Mouse (Mus musculus) CD8-positive naive resting alpha-beta T cell, adult 2 months (primary cell): ENCODE measurements around the gene Eef1akmt2.

Experiments used
- DNase-seq, 2 experiments: peaks; one replicate each; pipeline ENCODE4 v3.0.0; 2022; ENCODE audit warnings: low read depth in 2 of 2, low spot score in 2 of 2

The Eef1akmt2 gene

DNA sequence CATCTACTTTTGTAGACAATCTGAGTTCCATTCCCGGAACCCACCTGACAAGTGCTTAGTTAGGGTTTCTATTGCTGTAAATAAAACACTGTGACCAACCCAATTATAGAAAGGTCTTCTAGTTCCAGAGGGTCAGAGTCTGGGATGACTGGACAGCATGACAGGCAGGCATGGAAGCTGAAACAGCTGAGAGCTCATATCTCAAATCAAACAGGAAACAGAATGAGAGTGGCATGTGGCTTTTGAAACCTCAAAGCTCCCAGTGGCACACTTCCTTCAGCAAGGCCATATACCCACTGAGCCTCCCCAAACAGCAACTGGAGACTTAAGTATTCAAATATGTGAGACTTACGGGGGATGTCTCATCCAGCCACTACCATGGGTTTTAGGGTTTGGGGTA, 20.6 kb upstream of the Eef1akmt2 start:
- no peak for DNase-seq

DNA sequence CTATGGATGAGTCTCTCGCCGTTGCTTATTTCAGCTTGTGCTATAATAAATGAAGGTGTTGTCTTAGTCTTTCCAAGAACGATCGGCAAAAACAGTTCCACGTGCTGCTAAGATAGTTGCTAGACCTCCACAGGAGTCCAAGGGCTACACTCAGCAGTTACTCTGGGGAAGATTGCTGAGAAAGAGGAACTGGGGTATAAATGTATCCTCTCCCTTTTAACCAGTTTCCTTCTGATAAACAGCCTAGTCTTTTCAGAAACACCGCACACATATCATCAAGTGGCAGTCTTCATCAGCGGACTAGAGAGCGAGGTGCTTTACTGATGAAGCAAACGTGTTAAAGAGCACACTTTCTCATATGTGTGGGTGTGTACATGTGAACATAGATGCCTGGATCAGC, 13.8 kb upstream of the Eef1akmt2 start:
- DNase-seq, result no peak

DNA sequence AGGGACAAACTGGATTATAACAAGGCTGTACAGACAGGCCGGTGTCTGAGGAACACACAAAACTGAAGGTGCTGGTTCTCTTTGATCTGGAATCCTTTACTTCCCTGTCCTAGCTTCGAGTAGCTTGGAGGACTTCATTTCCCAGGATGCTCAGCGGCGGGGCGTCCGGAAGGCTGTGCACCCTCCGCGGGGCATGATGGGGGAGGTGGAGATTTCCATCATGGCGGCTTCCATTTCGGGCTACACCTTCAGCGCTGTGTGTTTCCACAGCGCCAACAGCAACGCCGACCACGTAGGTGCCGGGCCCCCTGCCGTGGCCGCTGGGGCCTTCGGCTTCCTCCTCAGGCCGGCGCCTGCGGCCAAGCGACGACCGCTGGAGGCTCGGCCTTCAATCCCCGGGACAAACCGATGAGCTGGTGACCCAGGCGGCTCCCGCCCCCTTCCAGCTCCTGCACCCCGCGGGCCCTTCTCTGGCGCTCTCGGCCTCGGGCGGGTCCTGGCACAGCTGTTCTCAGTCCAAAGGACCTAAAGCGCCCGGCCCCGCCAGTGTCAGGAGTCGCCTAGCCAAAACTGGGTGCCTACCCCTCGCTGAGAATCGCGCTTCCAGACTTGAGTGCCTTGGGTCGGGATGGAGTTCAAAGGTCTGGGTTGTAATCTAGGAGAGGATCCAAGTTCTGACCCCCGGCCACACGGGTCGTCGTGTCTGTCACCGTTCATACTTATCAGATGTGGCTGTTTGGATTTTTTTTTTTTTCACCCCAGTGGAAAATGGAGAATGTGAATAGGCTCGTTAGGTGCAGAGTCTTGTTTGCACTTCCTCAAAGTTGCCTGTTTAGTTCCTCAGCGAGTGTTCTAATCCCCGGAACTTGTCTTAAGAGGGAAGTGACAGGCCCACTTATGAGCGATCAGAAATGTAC, 6.8 kb upstream of the Eef1akmt2 start, which contains the start of gene Abraxas2:
Gene Abraxas2 (plus strand): TSS at position 184 of the 917 bp plus-strand sequence.
- peak; percentile 80 to 85 for DNase-seq

- no peak for DNase-seq
Measured at GRCm38 (mm10) chr7:132858043-132858608, 5.7 kb upstream of the Eef1akmt2 start.

DNA sequence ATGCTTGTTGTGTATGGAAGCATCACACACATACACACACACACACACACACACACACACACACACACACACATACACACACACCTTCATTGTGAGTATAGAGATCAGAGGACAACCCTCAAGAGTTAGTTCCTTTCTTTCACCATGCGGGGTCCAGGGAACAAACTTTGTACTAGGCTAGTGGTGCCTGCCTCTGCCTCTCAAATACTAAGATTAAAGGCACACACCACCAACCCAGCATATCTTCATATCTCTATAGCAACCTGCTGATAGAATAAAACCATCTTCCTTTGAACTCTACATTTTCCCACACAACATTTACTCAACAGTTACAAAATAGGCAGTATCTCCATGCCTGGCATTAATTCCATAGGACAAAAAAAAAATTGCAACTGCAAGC, 3.6 kb upstream of the Eef1akmt2 start:
- no peak for DNase-seq

- DNase-seq, result no peak
Measured at GRCm38 (mm10) chr7:132853946-132854345, 1.5 kb upstream of the Eef1akmt2 start.

DNA sequence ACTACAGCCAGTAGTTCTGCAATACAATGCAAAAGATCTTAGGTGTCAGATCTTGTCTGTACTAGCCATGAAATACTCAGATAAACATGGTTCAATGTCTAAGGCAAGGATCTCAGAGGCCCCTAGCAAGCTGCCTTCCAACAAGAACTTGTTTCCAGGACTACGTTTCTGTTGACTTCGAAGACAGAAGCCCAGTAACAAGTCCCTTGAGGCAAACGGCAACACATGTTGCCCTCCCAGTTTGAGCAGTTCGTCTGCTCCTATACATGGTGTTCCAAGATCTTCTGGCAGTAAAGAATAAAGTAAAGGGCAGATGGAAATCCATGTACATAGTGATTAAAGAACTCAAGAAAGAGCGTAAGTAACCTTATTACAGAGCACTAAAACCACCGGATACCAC, 888 bp upstream of the Eef1akmt2 start:
- DNase-seq, result no peak

GRCm38 (mm10) chr7:132843152-132843551, 9.3 kb downstream of the Eef1akmt2 start:
- DNase-seq, result no peak

- DNase-seq, result no peak
Measured at GRCm38 (mm10) chr7:132842455-132842854, 10.0 kb downstream of the Eef1akmt2 start.

DNA sequence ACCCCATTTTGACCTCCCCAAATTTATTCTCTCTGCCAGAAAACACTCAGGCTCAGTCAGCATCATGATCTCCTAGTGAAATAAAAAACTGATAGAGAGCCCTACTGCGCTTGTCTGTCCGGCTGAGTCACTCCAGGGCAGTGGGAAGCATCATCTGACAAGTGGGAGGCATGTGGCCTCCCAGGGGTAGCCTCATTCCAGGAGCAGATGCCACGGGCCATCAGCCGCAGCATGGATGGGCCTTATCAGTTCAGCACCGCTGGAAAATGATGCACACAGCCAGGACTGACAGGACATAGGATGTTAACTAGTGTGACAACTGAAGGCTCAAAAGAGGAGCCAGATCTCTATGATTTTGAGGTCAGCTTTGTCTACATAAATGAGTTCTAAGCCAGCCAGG, 11.2 kb downstream of the Eef1akmt2 start:
- DNase-seq, result no peak

GRCm38 (mm10) chr7:132830955-132831354, 21.5 kb downstream of the Eef1akmt2 start:
- no peak for DNase-seq

- no peak for DNase-seq
Measured at GRCm38 (mm10) chr7:132824346-132825022, 28.0 kb downstream of the Eef1akmt2 start.

- DNase-seq, result no peak
Measured at GRCm38 (mm10) chr7:132823832-132824231, 28.6 kb downstream of the Eef1akmt2 start.

DNA sequence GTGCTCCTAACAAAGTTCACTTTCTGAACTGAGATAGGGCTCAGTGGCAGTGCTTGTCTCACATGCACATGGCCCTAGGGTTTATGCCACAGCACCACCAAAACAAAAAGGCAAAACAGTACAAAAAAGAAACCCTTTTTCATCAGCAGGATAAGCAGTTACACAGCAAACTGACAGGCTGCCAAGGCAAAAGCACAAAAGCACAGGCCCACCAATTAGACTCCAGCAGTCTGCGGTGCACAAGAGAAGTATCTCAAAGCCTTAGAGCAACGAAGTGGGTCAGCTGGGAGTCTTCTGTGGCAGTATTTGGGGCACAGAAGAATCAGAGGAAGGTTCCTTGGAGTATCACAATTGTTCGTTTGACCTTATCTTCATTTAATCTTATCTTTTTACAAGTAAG, 31.8 kb downstream of the Eef1akmt2 start:
- DNase-seq, result no peak

DNA sequence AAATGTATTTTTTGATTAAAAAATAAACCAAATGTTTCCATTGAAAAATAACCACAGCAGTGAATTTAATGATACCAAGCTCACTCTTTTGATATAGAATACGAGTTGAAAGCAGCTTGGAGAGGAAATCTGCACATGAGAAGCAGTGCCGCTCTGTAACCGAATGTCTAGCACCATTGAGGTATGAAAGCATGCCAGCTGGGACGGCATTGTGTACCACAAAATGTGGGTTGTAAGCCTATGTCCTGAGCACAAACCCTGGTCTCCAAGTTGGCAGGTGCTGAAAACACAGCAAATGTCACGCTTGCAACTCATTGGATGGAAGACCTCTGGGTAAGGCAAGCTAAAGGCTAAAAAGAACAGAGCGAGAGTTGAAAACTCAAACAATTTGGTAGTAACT, 35.4 kb downstream of the Eef1akmt2 start:
- DNase-seq, result no peak

DNA sequence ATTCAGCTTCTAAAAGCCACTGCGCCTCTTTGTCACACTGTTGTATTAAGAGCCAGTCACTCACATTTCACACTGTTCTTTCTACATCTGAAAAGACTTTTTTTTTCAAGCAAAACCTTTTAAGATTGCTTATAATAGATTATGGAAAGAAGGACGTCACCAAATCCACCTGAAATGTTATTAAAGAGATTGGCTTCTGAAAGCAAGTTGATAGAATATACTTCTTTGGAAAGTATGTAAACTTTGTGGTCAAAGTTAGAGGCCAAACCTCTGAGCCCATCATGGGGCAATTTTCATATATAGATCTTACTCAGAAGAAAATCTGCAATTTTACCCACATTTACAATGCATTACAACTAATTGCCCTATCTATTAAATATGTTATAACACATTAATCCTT, 35.9 kb downstream of the Eef1akmt2 start:
- DNase-seq, result no peak

DNA sequence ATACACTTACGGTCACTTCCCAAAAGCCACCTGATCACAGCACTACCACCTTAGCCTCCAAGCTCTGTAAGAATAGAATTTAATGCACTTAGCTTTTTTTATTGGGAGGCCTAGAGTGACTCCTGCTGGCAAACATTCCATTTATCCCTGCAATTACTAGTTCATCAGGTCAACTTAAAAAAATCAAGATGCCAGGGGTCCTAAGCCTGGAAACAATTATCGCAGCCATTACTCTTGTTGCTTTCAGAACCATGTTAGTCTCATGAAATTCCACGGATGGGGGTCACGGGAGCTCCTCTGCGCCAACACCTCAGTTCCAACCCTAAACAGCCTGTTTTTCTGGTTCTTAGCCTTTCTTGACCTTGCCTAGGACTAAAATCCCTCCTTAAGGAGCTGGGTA, 37.4 kb downstream of the Eef1akmt2 start:
- DNase-seq, result no peak

DNA sequence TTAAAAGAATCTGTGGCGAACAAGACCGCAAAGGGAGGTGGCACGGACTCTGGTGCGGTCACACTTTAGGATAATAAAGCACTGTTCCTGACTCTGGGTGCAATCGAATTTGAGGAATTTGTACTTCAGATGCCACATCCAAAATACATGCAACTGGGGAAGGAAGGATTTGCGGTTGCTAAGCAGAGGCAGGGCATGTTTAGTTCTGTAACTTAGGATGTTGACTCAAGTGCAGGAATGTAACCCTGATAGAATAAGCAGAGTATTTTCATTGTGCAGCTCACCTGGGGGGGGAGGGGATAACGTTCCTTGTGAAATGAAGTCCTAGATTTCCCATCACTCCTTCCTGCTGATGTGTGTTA, 38.4 kb downstream of the Eef1akmt2 start:
- no peak for DNase-seq

DNA sequence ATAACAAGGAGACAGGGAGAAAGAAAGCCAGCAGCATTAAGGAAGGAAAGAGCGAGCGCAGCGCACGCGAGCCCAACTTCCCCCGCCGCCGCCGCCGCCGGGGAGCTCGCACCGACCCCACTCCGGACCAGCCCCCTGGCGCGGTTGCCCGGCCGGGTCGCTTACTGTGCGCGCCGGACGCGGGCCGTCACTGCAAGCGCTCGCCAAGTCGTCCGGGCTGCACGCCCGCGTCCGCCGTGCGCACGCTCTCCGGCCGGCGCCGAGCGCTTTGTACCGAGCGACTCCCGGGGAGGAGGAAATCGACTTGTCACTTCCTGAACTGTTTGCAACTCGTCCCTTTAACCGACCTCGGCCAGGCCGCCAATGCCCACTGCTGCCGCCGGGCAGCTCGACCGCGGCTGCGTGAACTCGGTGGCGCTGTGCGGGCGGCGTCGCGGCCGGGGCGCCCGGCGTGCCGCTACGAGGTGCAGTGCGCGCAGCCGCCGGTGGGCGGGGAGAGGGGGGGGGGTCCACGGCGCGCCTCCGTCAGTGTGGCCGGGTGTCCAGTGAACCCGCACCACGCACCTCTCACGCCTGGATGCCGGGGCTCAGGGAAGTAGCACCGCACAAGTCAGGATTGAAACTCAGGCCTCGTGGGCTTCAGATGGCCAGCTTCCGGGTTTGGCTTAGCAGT, 38.9 kb downstream of the Eef1akmt2 start, which contains the start of gene Fam53b:
Gene Fam53b (minus strand): TSS at position 471 of the 673 bp plus-strand sequence.
- DNase-seq, result peak in 1 of 2 experiments; percentile 35

GRCm38 (mm10) chr7:132812619-132813415, 39.7 kb downstream of the Eef1akmt2 start:
- peak; percentile 38 to 40 for DNase-seq
